Mouse (Mus musculus): Measurements from ENCODE around the gene Tmem101. TPM values are rescaled to one million over a fixed set of nuclear protein-coding genes. Genes with fewer than 3 reads are reported as not detected.

Tmem101 gene
- polyA plus RNA-seq, 1 experiment: 13.0 TPM

DNA sequence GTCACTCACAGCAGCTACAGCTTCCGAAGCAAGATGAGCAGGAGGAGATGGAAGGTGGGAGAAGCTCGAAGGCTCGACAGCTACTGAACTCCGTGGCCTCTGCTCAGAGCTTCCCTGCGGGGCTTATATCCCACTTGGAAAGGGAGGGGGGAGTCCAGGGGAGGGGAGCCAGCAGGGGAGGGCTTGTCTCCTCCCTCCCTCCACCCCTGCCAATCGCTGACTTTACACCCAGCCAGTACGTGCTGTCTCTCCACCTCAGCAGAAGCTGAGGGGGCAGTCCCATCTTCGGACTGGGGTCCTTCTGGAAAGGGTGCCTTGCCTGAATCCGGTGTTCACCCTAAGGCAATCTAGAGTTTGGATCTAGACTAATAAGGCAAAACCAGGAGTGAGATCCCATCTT, 48.5 kb downstream of the Tmem101 start, which contains the start of gene Pyy:
Pyy (minus strand) TSS at position 101 of the 400 bp plus-strand sequence.
- no peak within 1 kb of the TSS for H3K4me3 ChIP-seq (ENCODE audit: low read depth, low read length)
- 0 out of 2 replicates have a peak, but pooled peaks cover 2% of the 10 kb centered on the region for H3K4me1 ChIP-seq (ENCODE audit: control insufficient read depth, insufficient read depth, insufficient read length, low read length)
- H3K27ac ChIP-seq (ENCODE audit: insufficient read depth, low read depth, low read length): no peak within 1 kb of the TSS
- peaks cover 30% of the 10 kb centered on the region for H3K27me3 ChIP-seq (ENCODE audit: control insufficient read depth, insufficient read depth, low read length)
- H3K36me3 ChIP-seq (ENCODE audit: control insufficient read depth, insufficient read depth, low read length): no peaks in the 10 kb centered on the region
- WGBS: 13% methylated on average over 9 of the region's 9 CpGs
- no peak for TF ChIP-seq CTCF (IDR thresholded peaks at IDR 0.05; ENCODE audit: extremely low read depth, insufficient read length, insufficient replicate concordance, low read depth, low read length)

DNA sequence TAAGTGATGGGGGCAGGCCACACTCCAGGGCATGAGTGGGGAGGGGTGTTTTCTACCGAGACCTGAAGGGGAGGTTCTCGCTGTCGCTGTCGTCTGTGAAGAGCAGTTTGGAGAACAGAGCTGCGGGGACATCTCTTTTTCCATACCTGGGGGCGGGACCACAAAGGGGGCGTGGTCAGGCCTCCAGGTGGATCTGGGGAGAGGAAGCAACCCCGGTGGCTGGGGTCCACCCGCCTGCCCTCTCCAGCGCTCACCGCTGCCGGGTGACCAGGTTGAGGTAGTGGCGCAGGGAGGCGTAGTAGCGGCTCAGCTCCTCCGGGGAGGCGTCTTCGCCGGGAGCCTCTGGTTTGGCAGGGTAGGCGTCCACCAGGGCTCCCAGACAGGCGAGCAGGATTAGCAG, 49.3 kb downstream of the Tmem101 start:
- 3% methylated on average over 21 of the region's 21 CpGs for WGBS
- H3K4me3 ChIP-seq (ENCODE audit: low read depth, low read length): no peak overlapping the region
- 0 out of 2 replicates have a peak, but pooled peaks cover 2% of the 10 kb centered on the region for H3K4me1 ChIP-seq (ENCODE audit: control insufficient read depth, insufficient read depth, insufficient read length, low read length)

More for the DNA sequence above, 49.3 kb downstream of the Tmem101 start:
- Histone ChIP-seq H3K27me3 (ENCODE audit: control insufficient read depth, insufficient read depth, low read length) (peaks cover 30% of the 10 kb centered on the region), H3K27ac (ENCODE audit: insufficient read depth, low read depth, low read length) (no peak overlapping the region), H3K36me3 (ENCODE audit: control insufficient read depth, insufficient read depth, low read length) (no peaks in the 10 kb centered on the region)
- TF ChIP-seq CTCF (IDR thresholded peaks at IDR 0.05; ENCODE audit: extremely low read depth, insufficient read length, insufficient replicate concordance, low read depth, low read length) (no peak), POLR2A (IDR thresholded peaks at IDR 0.05; ENCODE audit: low read depth, low read length) (no peak)

Other genes with a start within 250 kb of the Tmem101 start
- not detected in 2 replicates for gene Sost, start 189.4 kb downstream of the Tmem101 start, polyA plus RNA-seq (2012; rRNA removed)
- not detected in 2 replicates for gene Cfap97d1, start 172.1 kb downstream of the Tmem101 start, polyA plus RNA-seq (2012; rRNA removed)
- 27.9 and 28.0 TPM in 2 replicates for gene Dusp3, start 169.4 kb downstream of the Tmem101 start, polyA plus RNA-seq (2012; rRNA removed)
- gene Mpp3, start 127.9 kb downstream of the Tmem101 start, polyA plus RNA-seq (2012; rRNA removed): 0.55 and 0.90 TPM in 2 replicates
- 3.8 and 5.4 TPM in 2 replicates for gene Cd300lg, start 114.9 kb downstream of the Tmem101 start, polyA plus RNA-seq (2012; rRNA removed)
- 1.2 and 1.6 TPM in 2 replicates for gene Mpp2, start 67.9 kb downstream of the Tmem101 start, polyA plus RNA-seq (2012; rRNA removed)
- 11.5 TPM in 1 of 2 replicates, not detected in the other for gene Ppy, start 55.1 kb downstream of the Tmem101 start, polyA plus RNA-seq (2012; rRNA removed)
- gene Pyy, start 48.6 kb downstream of the Tmem101 start, polyA plus RNA-seq (2012; rRNA removed): 137 and 596 TPM in 2 replicates
- 44.2 and 87.7 TPM in 2 replicates for gene Nags, start 10.9 kb downstream of the Tmem101 start, polyA plus RNA-seq (2012; rRNA removed)
- gene Lsm12, start 28.9 kb upstream of the Tmem101 start, polyA plus RNA-seq (2012; rRNA removed): 8.3 and 18.7 TPM in 2 replicates
- 41.0 and 53.8 TPM in 2 replicates for gene G6pc3, start 33.2 kb upstream of the Tmem101 start, polyA plus RNA-seq (2012; rRNA removed)
- 82.5 and 102 TPM in 2 replicates for gene Hdac5, start 73.8 kb upstream of the Tmem101 start, polyA plus RNA-seq (2012; rRNA removed)
- 2.4 and 5.2 TPM in 2 replicates for gene BC030867, start 92.5 kb upstream of the Tmem101 start, polyA plus RNA-seq (2012; rRNA removed)
- gene Asb16, start 112.3 kb upstream of the Tmem101 start, polyA plus RNA-seq (2012; rRNA removed): 0.29 and 1.8 TPM in 2 replicates
- 29.4 and 60.2 TPM in 2 replicates for gene Tmub2, start 128.5 kb upstream of the Tmem101 start, polyA plus RNA-seq (2012; rRNA removed)
- gene Atxn7l3, start 140.2 kb upstream of the Tmem101 start, polyA plus RNA-seq (2012; rRNA removed): 15.1 and 30.2 TPM in 2 replicates
- 10.5 and 17.6 TPM in 2 replicates for gene Ubtf, start 163.3 kb upstream of the Tmem101 start, polyA plus RNA-seq (2012; rRNA removed)
- gene Slc4a1, start 209.8 kb upstream of the Tmem101 start, polyA plus RNA-seq (2012; rRNA removed): not detected in 2 replicates
- 2.5 and 6.5 TPM in 2 replicates for gene Rundc3a, start 237.0 kb upstream of the Tmem101 start, polyA plus RNA-seq (2012; rRNA removed)